Mouse (Mus musculus) heart, embryonic 14.5 days (tissue): ENCODE measurements around the gene Nexmif. TPM values are rescaled to one million over a fixed set of nuclear protein-coding genes. Genes with fewer than 3 reads are reported as not detected.
"Not testable (repeated sequence)": the region's sequence is repeated elsewhere in the genome, so short reads cannot be mapped to it uniquely, and the experiment has no call there.

Experiments used
- ATAC-seq: fragments of 200-750 bp; cut with Nextera tagmentation; 2 replicates; pipeline ENCODE4 v1.8.0; 2017; ENCODE audit warnings: low read depth, moderate TSS enrichment; ENCODE audit not compliant: insufficient number of reproducible peaks, insufficient read depth, low FRiP score
- H3K27ac ChIP-seq, 2 experiments: fragments of 200-500 bp in 1 of 2; fragments of 300-500 bp in 1 of 2; sonication (generic) in 1 of 2; replicated peaks in 1 of 2; 2 replicates each; pipeline ENCODE4 v1.5.1; 2012 to 2014; ENCODE audit warnings: low read depth in 2 of 2, low read length in 2 of 2, control low read depth in 1 of 2, mild to moderate bottlenecking in 1 of 2, mixed read lengths in 1 of 2; ENCODE audit not compliant: control insufficient read depth in 1 of 2, insufficient read depth in 1 of 2
- H3K27me3 ChIP-seq: fragments of 300-500 bp; sonication (generic); 2 replicates; pipeline ENCODE4 v1.6.1; 2014; ENCODE audit warnings: mild to moderate bottlenecking, low read length, control low read depth; ENCODE audit not compliant: control insufficient read depth, insufficient read depth
- H3K36me3 ChIP-seq: fragments of 300-500 bp; sonication (generic); 2 replicates; pipeline ENCODE4 v1.6.1; 2014; ENCODE audit warnings: mild to moderate bottlenecking, control low read depth, low read length, mixed read lengths; ENCODE audit not compliant: control insufficient read depth, insufficient read depth
- H3K4me1 ChIP-seq, 2 experiments: fragments of 200-500 bp in 1 of 2; fragments of 300-500 bp in 1 of 2; sonication (generic) in 1 of 2; 2 replicates each; pipeline ENCODE4 v1.6.1; 2012 to 2014; ENCODE audit warnings: low read length in 2 of 2, control low read depth in 1 of 2, mixed read lengths in 1 of 2; ENCODE audit not compliant: control insufficient read depth in 2 of 2, insufficient read depth in 2 of 2
- H3K4me2 ChIP-seq: fragments of 300-500 bp; sonication (generic); 2 replicates; pipeline ENCODE4 v1.6.1; 2014; ENCODE audit warnings: mild to moderate bottlenecking, low read length
- H3K4me3 ChIP-seq, 2 experiments: fragments of 200-500 bp in 1 of 2; fragments of 300-500 bp in 1 of 2; sonication (generic) in 1 of 2; 2 replicates each; pipeline ENCODE4 v1.5.1; 2012 to 2014; ENCODE audit warnings: low read length in 2 of 2, mild to moderate bottlenecking in 2 of 2, control low read depth in 1 of 2, low read depth in 1 of 2, moderate library complexity in 1 of 2; ENCODE audit not compliant: control insufficient read depth in 1 of 2, insufficient read depth in 1 of 2
- H3K9ac ChIP-seq: fragments of 300-500 bp; sonication (generic); 2 replicates; pipeline ENCODE4 v1.6.1; 2014; ENCODE audit warnings: mild to moderate bottlenecking, low read length
- H3K9me3 ChIP-seq: fragments of 300-500 bp; sonication (generic); 2 replicates; pipeline ENCODE4 v1.6.1; 2016; ENCODE audit warnings: low read length, control low read depth; ENCODE audit not compliant: control insufficient read depth
- WGBS: fragments of 180-500 bp; shearing (Covaris S2); extraction: QIAGEN DNeasy Blood & Tissue Kit; methylation state at CpG from one replicate; pipeline ENCODE4 v1.1.7; 2014; 5-methylcytosine and 5-hydroxymethylcytosine counted together
- polyA plus RNA-seq: library from polyadenylated mRNA; unstranded; fragments of >200 nt; fragmentation: Nextera tagmentation; extraction: Ambion mirVana; gene quantifications from 2 replicates; pipeline ENCODE4 v1.2.1, GENCODE M21; 2014

Gene Nexmif
- polyA plus RNA-seq, 1 experiment from 2014 or later: 1.9 TPM

DNA sequence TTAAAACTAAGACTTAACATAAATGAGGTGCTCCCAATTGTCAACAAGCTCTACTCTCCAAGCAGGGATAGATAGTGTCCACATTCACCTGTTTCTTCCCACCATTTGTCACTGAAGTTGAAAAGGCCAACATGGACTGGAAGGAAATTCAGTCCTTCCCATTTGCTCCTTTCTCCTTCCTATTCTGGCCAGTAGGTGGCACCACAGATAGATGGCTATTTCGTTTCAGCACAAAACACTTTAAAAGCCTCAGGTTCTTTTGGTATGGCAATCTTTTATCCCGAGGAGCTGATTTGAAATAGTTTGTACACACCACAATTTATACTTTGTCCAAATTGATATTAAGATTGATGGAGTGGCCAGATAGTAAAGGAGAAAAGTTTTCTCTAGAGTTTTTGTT, 21.7 kb downstream of the Nexmif start:
- no peak for ATAC-seq
- Histone ChIP-seq H3K9me3 (no peaks in the 10 kb centered on the region), H3K4me3 (no peak overlapping the region), H3K9ac (no peak overlapping the region), H3K4me1 (no peaks in the 10 kb centered on the region), H3K27me3 (no peaks in the 10 kb centered on the region), H3K4me2 (no peak overlapping the region), H3K27ac (no peak overlapping the region), H3K36me3 (no peaks in the 10 kb centered on the region)
- 16% methylated on average over 2 of the region's 2 CpGs for WGBS

DNA sequence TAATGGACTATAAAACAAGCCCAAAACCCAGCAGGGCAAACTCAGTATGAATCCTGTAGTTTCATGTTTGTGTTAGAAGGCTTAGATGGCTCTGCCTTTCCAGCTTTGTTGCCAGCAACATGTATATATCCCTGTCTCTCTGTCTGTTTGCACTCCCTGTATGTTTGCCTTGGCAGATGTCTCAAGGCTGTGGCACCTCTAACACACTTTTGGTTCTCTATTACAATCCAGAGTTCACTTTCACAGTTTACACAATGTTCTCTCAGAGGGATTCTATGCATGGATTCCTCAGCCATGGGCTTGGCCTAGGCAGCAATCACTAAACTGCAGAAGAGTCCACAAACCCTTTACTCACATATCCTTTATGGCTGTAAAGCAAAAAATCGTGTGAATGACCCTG, 50.9 kb downstream of the Nexmif start:
- 27% methylated on average over 1 of the region's 1 CpGs for WGBS
- no peak for ATAC-seq
- Histone ChIP-seq H3K4me3 (no peak overlapping the region), H3K4me2 (no peak overlapping the region), H3K9me3 (no peaks in the 10 kb centered on the region), H3K4me1 (no peaks in the 10 kb centered on the region), H3K27me3 (no peaks in the 10 kb centered on the region; the same call in 1 of the 2 replicates), H3K9ac (no peak overlapping the region), H3K27ac (no peak overlapping the region), H3K36me3 (no peaks in the 10 kb centered on the region)

DNA sequence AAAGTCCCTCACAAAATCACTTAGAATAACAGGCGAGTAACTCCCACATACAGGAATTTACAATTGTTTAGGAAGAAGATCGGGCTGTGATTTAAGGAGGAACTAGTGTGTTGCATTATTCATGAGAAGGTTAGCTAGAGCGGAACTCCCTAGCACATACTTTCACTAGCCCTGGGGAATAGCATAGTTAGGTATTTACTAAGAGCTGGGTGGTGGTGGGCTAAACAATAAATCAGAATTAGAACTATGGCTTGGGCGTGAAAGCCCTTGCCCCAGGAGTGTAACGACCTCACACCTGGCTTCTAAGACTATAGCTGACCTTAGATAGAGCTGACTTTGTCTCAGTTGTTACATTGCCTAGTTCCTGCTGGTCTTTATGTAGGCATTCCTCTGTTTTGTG, 85.7 kb downstream of the Nexmif start:
- 75% methylated on average over 5 of the region's 5 CpGs for WGBS
- not testable (repeated sequence) for H3K36me3 ChIP-seq, H3K27ac ChIP-seq, H3K27me3 ChIP-seq, H3K4me1 ChIP-seq, ATAC-seq, H3K9ac ChIP-seq, H3K9me3 ChIP-seq, H3K4me2 ChIP-seq, H3K4me3 ChIP-seq

DNA sequence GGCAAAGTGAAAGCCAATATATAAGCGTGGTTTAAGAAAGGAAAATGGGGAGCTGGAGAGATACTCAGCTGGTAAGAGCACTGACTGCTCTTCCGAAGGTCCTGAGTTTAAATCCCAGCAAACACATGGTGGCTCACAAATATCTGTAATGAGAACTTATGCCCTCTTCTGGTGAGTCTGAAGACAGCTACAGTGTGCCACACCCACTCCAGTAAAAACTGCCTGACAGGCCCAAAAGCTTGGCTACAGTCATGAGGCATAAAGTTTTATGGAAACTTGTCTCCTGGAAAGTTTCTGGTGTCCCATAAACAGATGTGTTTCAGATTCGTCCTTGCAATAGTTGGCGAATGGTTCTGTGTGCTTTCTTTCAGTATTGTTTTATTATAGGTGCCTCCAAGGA, 86.4 kb downstream of the Nexmif start:
- no peak overlapping the region for H3K4me3 ChIP-seq
- no peaks in the 10 kb centered on the region for H3K36me3 ChIP-seq
- H3K9ac ChIP-seq: no peak overlapping the region
- H3K27ac ChIP-seq: no peak overlapping the region
- 55% methylated on average over 4 of the region's 4 CpGs for WGBS
- H3K9me3 ChIP-seq: no peaks in the 10 kb centered on the region
- H3K4me1 ChIP-seq: no peaks in the 10 kb centered on the region
- H3K4me2 ChIP-seq: no peak overlapping the region
- H3K27me3 ChIP-seq: no peaks in the 10 kb centered on the region
- no peak for ATAC-seq

DNA sequence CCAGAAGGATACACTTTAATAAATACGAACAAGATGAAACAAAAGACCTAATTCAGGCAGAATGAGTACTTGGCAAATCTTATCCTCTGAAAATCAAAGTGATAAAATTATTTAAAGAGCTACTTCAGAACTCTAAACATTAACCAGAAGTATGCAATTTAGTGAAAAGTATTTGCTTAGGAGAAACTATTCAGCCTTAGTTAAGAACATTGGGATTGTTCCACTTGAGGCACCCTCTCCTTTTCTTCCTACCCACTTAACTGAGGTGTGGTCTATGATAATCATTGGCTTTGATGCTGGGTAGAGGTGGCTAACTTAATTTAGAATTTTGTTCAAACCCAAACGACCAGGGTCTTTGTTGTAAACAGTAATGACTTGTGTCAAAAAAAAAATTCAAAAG, 146.1 kb downstream of the Nexmif start:
- no peak overlapping the region for H3K27ac ChIP-seq
- no peak overlapping the region for H3K9ac ChIP-seq
- WGBS: 44% methylated on average over 2 of the region's 2 CpGs
- no peak for ATAC-seq
- H3K4me3 ChIP-seq: no peak overlapping the region
- H3K36me3 ChIP-seq: no peaks in the 10 kb centered on the region
- no peaks in the 10 kb centered on the region for H3K27me3 ChIP-seq
- H3K4me1 ChIP-seq: no peaks in the 10 kb centered on the region
- H3K4me2 ChIP-seq: no peak overlapping the region
- H3K9me3 ChIP-seq: no peaks in the 10 kb centered on the region

DNA sequence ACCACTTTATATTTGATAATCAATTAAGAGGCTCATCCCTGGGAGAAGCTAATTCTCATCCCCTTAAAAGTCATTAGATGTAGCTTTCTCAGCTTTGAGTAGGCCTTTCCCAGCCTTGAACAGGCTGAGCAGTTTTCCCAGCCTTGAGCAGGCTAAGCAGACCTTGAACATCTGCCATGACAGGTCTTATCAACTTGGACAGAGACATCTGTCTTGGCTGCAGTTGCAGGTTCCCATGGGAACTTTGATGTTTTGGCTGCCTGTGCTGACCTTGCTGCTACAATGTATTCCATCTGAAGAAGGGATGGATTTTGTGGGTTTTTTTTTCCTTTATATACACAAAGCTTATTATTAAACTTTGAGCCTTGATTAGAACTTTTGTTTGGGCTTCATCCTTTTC, 160.7 kb downstream of the Nexmif start:
- Histone ChIP-seq H3K4me2 (no peak overlapping the region), H3K4me1 (no peaks in the 10 kb centered on the region), H3K4me3 (no peak overlapping the region), H3K9ac (no peak overlapping the region), H3K9me3 (no peaks in the 10 kb centered on the region), H3K27ac (no peak overlapping the region), H3K27me3 (peaks cover 10% of the 10 kb centered on the region; the same call in 1 of the 2 replicates), H3K36me3 (no peaks in the 10 kb centered on the region)
- no peak for ATAC-seq

DNA sequence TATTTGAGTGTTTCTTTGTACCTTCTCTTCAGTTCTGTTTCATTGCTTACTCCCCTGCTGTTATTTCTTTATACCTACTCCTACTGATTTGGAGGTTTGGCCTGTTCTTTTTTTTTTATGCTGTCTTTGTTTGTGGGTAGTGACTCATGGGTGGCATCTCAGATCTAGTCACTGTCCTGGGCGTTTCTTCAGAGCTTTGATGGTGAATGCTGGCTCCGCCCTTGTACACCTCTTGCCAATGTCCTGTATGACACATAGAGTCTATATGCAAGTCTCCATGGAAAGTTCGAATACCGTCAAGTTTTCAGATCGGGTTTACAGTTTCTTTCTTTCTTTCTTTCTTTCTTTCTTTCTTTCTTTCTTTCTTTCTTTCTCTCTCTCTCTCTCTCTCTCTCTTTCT, 167.1 kb downstream of the Nexmif start:
- Histone ChIP-seq H3K36me3 (no peaks in the 10 kb centered on the region), H3K4me2 (no peak overlapping the region), H3K4me3 (no peak overlapping the region), H3K9ac (no peak overlapping the region), H3K27ac (no peak overlapping the region), H3K9me3 (no peaks in the 10 kb centered on the region), H3K4me1 (no peaks in the 10 kb centered on the region), H3K27me3 (no peaks in the 10 kb centered on the region)
- ATAC-seq: no peak
- WGBS: 79% methylated on average over 5 of the region's 5 CpGs

DNA sequence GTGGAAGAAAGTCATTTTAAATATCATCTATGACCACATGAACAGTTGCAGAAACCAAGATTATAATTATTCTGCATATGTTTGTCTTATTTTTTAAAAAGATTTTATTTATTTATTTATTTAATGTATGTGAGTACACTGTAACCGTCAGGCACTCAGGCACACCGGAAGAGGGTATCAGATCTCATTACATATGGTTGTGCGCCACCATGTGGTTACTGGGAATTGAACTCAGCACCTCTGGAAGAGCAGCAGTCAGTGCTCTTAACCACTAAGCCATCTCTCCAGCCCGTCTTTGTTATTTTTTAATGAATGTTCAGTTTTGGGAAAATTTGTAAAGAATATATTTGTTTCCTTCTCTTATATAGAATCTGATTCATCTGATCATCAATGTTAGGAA, 168.2 kb downstream of the Nexmif start:
- no peak overlapping the region for H3K9ac ChIP-seq

More for the DNA sequence above, 168.2 kb downstream of the Nexmif start:
- H3K4me2 ChIP-seq: no peak overlapping the region
- 32% methylated on average over 4 of the region's 4 CpGs for WGBS
- no peaks in the 10 kb centered on the region for H3K9me3 ChIP-seq
- H3K4me1 ChIP-seq: no peaks in the 10 kb centered on the region
- no peak overlapping the region for H3K4me3 ChIP-seq
- no peaks in the 10 kb centered on the region for H3K27me3 ChIP-seq
- ATAC-seq: no peak
- no peaks in the 10 kb centered on the region for H3K36me3 ChIP-seq
- no peak overlapping the region for H3K27ac ChIP-seq
